Mouse (Mus musculus): ENCODE data around the gene Zfyve28. TPM values are rescaled to one million over a fixed set of nuclear protein-coding genes. Genes with fewer than 3 reads are reported as not detected.

Gene Zfyve28
- polyA plus RNA-seq, 2 experiments: 0.07 TPM; not detected in 1

DNA sequence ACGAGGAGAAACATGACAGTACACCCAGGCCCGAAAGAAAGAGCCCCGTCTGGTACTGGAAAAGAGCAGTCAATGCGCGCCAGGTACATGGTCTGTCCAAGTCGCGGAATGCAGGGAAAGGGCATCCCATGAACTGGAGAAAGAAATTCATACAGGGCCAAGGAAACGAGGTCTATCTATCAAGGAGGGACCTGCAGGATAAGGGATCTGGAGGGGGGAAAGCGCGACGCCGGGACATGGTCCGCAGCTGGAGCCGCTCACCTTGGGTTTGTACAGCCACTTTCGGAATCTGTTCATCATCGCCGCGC lies 457 bp downstream of the Zfyve28 start:
- H3K9me3 ChIP-seq (ENCODE audit: control insufficient read depth, low read length): no peaks in the 10 kb centered on the region
- 1% methylated on average over 18 of the region's 18 CpGs for WGBS (ENCODE audit: insufficient replicate concordance)
- peaks cover 51% of the 10 kb centered on the region for H3K27me3 ChIP-seq (ENCODE audit: control insufficient read depth, insufficient read depth, low read length)
- H3K4me2 ChIP-seq (ENCODE audit: low read depth): peak overlapping the region; percentile 46
- peak overlapping the region; percentile 2 to 40; a peak in 2 of 4 replicates for H3K4me3 ChIP-seq (ENCODE audit: insufficient read depth in 1 of 2, low read depth in 2 of 2, low read length in 2 of 2)
- no peaks in the 10 kb centered on the region for H3K36me3 ChIP-seq (replicated peaks; ENCODE audit: control insufficient read depth, insufficient read depth, low read depth)
- TF ChIP-seq EP300 (IDR thresholded peaks at IDR 0.05; ENCODE audit: low read depth) (no peak), CTCF (IDR thresholded peaks at IDR 0.05; ENCODE audit: low read depth) (no peak)
- H3K4me1 ChIP-seq (replicated peaks; ENCODE audit: control insufficient read depth in 2 of 2, insufficient read depth in 2 of 2, low read length in 1 of 2): peaks cover 0 to 3% of the 10 kb centered on the region in 2 experiments; a peak in 1 of 4 replicates
- no peak overlapping the region for H3K27ac ChIP-seq
- no peak for DNase-seq (ENCODE audit: low read depth in 3 of 3, low spot score in 3 of 3)
- ATAC-seq (ENCODE audit: insufficient read depth): no peak
- no peak overlapping the region for H3K9ac ChIP-seq (replicated peaks)

DNA sequence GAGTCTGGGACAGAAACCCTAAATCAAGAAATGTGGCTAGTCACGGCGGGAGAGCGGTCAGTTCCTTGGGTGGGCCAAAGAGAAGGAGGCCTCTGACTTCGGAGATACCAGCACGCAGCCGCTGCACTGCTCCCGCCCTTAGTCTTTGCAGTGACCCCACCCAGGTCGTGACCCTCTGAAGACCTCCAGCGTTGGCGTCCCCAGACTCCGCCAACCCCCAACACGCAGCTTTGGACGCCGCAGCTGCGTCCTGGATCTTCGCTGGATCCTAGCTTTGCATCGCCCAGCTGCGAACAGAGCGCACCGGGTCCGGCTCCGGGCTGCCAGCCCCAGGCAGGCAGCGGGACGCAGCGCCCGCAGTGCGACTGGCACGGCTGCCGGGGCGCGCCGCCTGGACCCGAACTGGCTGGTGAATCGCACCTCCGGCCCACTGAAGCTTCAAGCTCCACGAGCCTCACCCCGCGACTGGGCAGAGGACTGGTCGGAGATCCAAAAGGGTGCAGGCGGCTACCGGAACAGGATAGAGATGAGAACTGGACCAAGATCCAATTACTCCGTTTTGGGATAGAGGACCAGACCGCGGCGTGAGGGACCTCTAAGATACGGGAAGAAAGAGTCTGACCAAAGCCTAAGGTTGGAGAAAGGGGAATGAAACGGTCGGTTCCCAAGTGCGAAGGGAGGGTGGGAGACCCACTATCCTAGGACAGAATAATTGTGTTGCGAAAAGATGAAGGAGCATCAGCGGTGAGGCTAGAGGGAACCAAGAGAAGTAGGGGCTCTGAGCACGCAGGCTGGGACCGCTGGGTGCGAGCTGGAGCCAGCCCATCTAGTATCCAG lies 1.0 kb downstream of the Zfyve28 start:
- no peak overlapping the region for H3K27ac ChIP-seq
- no peak overlapping the region for H3K9ac ChIP-seq (replicated peaks)
- no peak for ATAC-seq (ENCODE audit: insufficient read depth)
- H3K27me3 ChIP-seq (ENCODE audit: control insufficient read depth, insufficient read depth, low read length): peaks cover 51% of the 10 kb centered on the region
- H3K4me2 ChIP-seq (ENCODE audit: low read depth): peak overlapping the region; percentile 46; the same call in 1 of the 2 replicates
- TF ChIP-seq EP300 (IDR thresholded peaks at IDR 0.05; ENCODE audit: low read depth) (no peak), CTCF (IDR thresholded peaks at IDR 0.05; ENCODE audit: low read depth) (no peak)
- DNase-seq (ENCODE audit: low read depth in 3 of 3, low spot score in 3 of 3): no peak
- no peak overlapping the region; a peak in 1 of 4 replicates for H3K4me3 ChIP-seq (ENCODE audit: insufficient read depth in 1 of 2, low read depth in 2 of 2, low read length in 2 of 2)
- H3K4me1 ChIP-seq (replicated peaks; ENCODE audit: control insufficient read depth in 2 of 2, insufficient read depth in 2 of 2, low read length in 1 of 2): peaks cover 0 to 3% of the 10 kb centered on the region in 2 experiments; a peak in 1 of 4 replicates
- no peaks in the 10 kb centered on the region for H3K9me3 ChIP-seq (ENCODE audit: control insufficient read depth, low read length)
- 1% methylated on average over 54 of the region's 54 CpGs for WGBS (ENCODE audit: insufficient replicate concordance)
- H3K36me3 ChIP-seq (replicated peaks; ENCODE audit: control insufficient read depth, insufficient read depth, low read depth): no peaks in the 10 kb centered on the region

DNA sequence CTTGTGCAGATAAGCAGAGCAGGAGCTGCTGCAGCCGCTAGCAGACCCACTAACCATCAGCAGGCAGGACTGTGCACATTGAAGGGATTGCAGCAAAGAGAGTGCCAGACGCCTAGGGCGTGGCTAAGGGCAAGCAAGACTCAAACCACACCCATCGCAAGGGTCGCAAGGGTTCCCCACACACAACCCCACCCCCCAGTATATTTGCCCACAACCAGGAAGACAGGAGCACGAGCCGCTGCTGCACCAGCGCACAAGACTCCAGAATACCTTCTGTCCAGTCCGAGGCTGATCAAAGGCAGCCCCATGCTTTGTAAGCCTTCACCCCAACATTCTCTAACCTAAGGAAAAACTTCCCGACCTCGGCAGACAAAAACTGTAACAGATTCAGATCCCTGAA lies 1.7 kb downstream of the Zfyve28 start:
- H3K27me3 ChIP-seq (ENCODE audit: control insufficient read depth, insufficient read depth, low read length): peaks cover 51% of the 10 kb centered on the region
- H3K9ac ChIP-seq (replicated peaks): no peak overlapping the region
- DNase-seq (ENCODE audit: low read depth in 3 of 3, low spot score in 3 of 3) (no peak), ATAC-seq (ENCODE audit: insufficient read depth) (no peak)
- no peaks in the 10 kb centered on the region for H3K9me3 ChIP-seq (ENCODE audit: control insufficient read depth, low read length)
- no peak overlapping the region for H3K27ac ChIP-seq
- no peak overlapping the region for H3K4me3 ChIP-seq (ENCODE audit: insufficient read depth in 1 of 2, low read depth in 2 of 2, low read length in 2 of 2)
- WGBS (ENCODE audit: insufficient replicate concordance): 2% methylated on average over 11 of the region's 11 CpGs
- no peak overlapping the region for H3K4me2 ChIP-seq (ENCODE audit: low read depth)
- H3K36me3 ChIP-seq (replicated peaks; ENCODE audit: control insufficient read depth, insufficient read depth, low read depth): no peaks in the 10 kb centered on the region
- peaks cover 0 to 3% of the 10 kb centered on the region in 2 experiments; a peak in 1 of 4 replicates for H3K4me1 ChIP-seq (replicated peaks; ENCODE audit: control insufficient read depth in 2 of 2, insufficient read depth in 2 of 2, low read length in 1 of 2)
- TF ChIP-seq CTCF (IDR thresholded peaks at IDR 0.05; ENCODE audit: low read depth) (no peak), EP300 (IDR thresholded peaks at IDR 0.05; ENCODE audit: low read depth) (no peak)

DNA sequence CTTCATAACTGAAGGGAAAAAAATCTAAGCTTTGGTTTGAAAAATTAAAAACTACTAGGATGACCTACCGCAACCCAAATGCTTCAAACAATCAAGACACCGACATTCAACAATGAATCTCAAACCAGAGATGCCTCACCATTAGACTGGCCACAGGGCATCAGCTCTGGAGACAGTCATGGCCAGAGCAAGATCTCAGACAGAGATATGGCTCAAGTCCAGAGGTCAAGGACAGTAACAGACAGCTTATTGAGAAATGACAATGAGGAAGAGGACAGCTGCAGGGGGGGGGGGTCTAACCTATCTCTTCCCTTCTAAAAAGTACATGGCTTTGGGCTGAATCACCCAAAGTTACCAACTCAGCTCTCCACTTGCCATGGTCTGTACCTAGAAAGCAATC lies 3.0 kb downstream of the Zfyve28 start:
- DNase-seq (ENCODE audit: low read depth in 3 of 3, low spot score in 3 of 3): no peak
- Histone ChIP-seq H3K4me1 (replicated peaks; ENCODE audit: control insufficient read depth in 2 of 2, insufficient read depth in 2 of 2, low read length in 1 of 2) (peaks cover 0 to 3% of the 10 kb centered on the region in 2 experiments; a peak in 1 of 4 replicates), H3K27ac (no peak overlapping the region), H3K4me2 (ENCODE audit: low read depth) (no peak overlapping the region), H3K36me3 (replicated peaks; ENCODE audit: control insufficient read depth, insufficient read depth, low read depth) (no peaks in the 10 kb centered on the region), H3K9ac (replicated peaks) (no peak overlapping the region), H3K9me3 (ENCODE audit: control insufficient read depth, low read length) (no peaks in the 10 kb centered on the region), H3K4me3 (ENCODE audit: insufficient read depth in 1 of 2, low read depth in 2 of 2, low read length in 2 of 2) (no peak overlapping the region), H3K27me3 (ENCODE audit: control insufficient read depth, insufficient read depth, low read length) (peaks cover 47% of the 10 kb centered on the region)
- TF ChIP-seq EP300 (IDR thresholded peaks at IDR 0.05; ENCODE audit: low read depth) (no peak), CTCF (IDR thresholded peaks at IDR 0.05; ENCODE audit: low read depth) (no peak)
- 62% methylated on average over 2 of the region's 2 CpGs for WGBS (ENCODE audit: insufficient replicate concordance)
- ATAC-seq (ENCODE audit: insufficient read depth): no peak

DNA sequence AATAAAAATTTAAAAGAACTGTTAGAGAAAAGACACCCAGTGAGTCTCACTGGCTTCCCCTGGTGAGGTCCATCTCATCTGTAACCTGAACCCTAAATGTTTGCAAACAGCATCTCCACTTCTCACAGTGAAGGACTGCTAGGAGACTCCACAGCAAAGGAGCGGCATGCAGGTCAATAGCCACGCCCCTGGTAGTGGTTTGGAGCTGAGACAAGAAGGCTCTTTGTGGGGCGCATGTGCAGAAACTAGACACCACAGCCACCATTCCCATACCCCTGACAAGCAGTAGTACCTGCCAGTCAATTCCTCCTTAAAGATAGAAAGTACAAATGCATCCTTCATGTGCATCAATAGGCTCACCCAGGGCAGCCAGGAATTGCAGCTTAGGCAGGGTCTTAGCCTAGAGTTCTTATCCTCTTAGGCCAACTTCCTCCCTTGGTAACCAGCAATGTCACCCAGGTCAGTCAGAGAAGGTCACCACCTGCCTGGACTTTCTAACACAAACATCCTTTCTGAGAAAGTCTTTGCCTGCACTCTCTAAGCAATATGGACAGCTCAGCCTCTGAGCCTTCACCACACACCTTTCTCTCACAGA lies 4.0 kb downstream of the Zfyve28 start:
- WGBS (ENCODE audit: insufficient replicate concordance): 33% methylated on average over 3 of the region's 3 CpGs
- peaks cover 0 to 3% of the 10 kb centered on the region in 2 experiments; a peak in 1 of 4 replicates for H3K4me1 ChIP-seq (replicated peaks; ENCODE audit: control insufficient read depth in 2 of 2, insufficient read depth in 2 of 2, low read length in 1 of 2)

More for the DNA sequence above, 4.0 kb downstream of the Zfyve28 start:
- TF ChIP-seq CTCF (IDR thresholded peaks at IDR 0.05; ENCODE audit: low read depth): no peak
- no peak for TF ChIP-seq EP300 (IDR thresholded peaks at IDR 0.05; ENCODE audit: low read depth)
- H3K27ac ChIP-seq: no peak overlapping the region
- DNase-seq (ENCODE audit: low read depth in 3 of 3, low spot score in 3 of 3): no peak
- H3K27me3 ChIP-seq (ENCODE audit: control insufficient read depth, insufficient read depth, low read length): peaks cover 37% of the 10 kb centered on the region
- no peak overlapping the region for H3K4me3 ChIP-seq (ENCODE audit: insufficient read depth in 1 of 2, low read depth in 2 of 2, low read length in 2 of 2)
- no peak overlapping the region for H3K9ac ChIP-seq (replicated peaks)
- no peak for ATAC-seq (ENCODE audit: insufficient read depth)
- H3K4me2 ChIP-seq (ENCODE audit: low read depth): no peak overlapping the region
- H3K36me3 ChIP-seq (replicated peaks; ENCODE audit: control insufficient read depth, insufficient read depth, low read depth): no peaks in the 10 kb centered on the region
- no peaks in the 10 kb centered on the region for H3K9me3 ChIP-seq (ENCODE audit: control insufficient read depth, low read length)
